Mouse (Mus musculus) kidney, adult 18-20 months (tissue): ENCODE measurements around the gene Efna3.
A peak's percentile ranks its signal among the peaks of the same experiment; 100 is the strongest.

Source experiments
- DNase-seq: peaks from one replicate; pipeline ENCODE4 v3.0.0; 2021

Efna3 gene

GRCm38 (mm10) chr3:89322514-89323165 is at the start of gene Efna3:
Gene Efna3 (minus strand): TSS chr3:89322965.
- peak; percentile 80 for DNase-seq

- no peak for DNase-seq
Observed at GRCm38 (mm10) chr3:89367338-89367737, 44.6 kb upstream of the Efna3 start.

DNA sequence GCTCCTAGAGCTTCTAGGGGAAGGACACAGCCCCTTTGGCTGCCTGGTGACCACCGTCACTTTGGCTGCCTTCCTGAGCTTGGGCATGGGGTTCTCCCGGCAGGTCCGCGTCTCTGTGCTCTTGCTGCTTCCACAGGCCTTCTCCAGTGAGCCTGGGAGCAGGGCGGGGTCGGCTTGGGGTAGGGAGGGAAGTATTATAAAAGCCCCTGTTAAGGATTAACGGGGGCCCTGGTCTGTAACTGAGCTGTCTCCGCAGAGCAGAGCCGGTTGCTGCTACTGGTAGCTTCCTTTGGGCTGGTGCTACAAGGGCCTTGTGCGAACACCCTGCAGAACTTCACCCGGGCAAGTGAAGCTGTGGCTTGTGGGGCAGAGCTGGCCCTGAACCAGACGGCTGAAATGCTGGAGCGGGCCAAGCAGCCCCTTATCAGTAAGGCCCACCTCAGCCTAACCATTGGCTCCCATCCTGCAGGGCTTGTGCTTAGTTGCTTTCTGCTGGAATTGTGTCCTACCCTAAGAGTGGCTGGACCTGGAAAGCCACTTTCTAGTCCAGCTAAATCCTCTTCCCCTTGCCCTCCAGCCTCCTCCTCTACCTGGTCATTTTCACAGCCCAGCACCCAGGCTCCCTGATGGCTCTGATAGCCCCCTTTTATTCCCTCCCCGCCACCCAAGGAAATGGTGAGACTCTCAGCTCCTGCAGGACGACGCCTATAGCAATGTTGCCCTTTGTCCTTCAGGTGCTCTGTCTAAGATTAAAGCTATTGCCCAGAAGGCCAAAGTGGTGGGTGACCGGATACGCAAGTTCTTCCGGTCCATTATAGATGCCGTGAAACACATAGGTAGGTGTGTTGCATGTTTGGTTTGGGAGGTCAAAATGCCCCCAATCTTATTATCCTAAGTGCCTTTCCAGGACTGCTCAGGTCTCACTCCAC is 43.0 kb upstream of the Efna3 start:
- no peak for DNase-seq

DNA sequence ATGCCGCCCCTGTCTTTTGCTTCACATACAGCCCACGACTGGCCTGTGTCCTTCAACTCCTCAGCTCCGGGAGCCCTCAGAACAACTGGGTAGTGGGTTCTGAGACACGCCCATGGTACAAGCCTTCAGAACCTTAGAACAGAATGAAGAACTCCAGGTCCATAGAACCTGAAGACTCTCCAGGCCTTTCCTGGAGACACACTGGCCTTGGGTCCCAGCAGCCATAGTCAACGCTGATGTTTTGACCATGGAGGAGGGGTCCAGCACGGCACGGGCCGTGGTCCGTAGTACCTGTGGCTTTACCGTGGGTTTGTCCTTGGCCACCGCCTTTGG is 42.4 kb upstream of the Efna3 start, which contains the start of gene Dcst1:
Gene Dcst1, minus strand, starts transcription at position 101 of the 333 bp plus-strand sequence.
- no peak for DNase-seq

GRCm38 (mm10) chr3:89364631-89365030 is 41.9 kb upstream of the Efna3 start:
- no peak for DNase-seq

DNA sequence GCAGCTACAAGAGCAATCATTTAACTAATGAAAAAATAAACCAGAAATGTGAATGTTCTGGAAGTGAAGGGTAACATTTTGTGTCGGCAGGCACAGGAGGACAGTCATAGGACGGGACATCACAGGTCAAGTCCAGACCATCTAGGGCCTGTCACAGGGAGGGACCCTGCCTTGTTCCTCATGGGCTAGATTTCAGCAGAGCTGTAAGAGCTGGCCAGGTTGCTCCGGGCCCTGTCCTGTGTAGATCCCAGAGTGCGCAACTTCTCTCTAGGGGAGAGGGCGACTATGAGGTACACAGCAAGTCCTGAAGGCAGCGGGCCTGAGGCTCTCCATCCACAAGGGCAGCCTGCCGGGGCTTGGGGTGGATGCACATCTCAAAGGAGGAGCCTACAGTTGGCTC is 38.9 kb upstream of the Efna3 start, which contains the start of gene Dcst2:
Gene Dcst2, plus strand, starts transcription at position 301 of the 400 bp plus-strand sequence.
- DNase-seq: no peak

DNA sequence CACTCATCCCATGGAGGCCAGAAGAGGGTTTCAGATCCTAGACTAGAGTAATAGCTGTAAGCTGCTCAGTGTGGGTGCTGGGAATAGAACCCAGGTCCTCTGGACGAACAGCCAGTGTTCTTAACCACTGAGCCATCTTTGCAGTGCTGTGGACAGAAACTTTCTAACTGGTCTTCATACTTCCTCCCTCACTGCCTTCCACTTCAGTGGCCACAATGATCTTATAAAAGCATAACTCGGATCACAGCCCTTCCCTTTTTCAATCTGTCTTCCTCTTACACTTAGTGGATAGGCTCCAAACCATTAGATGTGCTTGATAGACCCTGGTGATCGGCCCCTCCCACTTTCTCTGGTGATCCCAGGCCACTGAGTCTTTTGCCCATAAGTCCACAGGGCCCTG is 37.5 kb upstream of the Efna3 start:
- no peak for DNase-seq

GRCm38 (mm10) chr3:89359630-89360029 is 36.9 kb upstream of the Efna3 start:
- no peak for DNase-seq

DNA sequence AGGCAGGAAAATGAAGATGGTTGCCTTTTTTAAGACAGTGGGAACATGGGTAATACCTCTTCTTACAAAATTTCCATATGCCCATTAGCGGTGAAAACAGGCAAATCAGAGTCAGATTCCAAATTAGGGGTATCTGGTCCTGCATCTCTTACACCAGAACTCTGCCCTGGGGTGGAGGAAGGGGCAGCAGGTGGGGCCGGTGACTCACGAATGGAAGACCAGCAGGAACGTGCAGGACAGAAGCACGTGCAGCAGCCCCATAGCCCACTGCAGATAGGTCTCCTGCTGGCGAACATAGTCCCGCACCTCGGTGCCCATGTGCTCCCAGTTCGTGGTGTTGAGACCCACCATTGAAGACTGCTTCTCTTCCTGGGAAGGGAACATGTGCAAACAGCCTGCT is 33.3 kb upstream of the Efna3 start:
- DNase-seq: no peak

DNA sequence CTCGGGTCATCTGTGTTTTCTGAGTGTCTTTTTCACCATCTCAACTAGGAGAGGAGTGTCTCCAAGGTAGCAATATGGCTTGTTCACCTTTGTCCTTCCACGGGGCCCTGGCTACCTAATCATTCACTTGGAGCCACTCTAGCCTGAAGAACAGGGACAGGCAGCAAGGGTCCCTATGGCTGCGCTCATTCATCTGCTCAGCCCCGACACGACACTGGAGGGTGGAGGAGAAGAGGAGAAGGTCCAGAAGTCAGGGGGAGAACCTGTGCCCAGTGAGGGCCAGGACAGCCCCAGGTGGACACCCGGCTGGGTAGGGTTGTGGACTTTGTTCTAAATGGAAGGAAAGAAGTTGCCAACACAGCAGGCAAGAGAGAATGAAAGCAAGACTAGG is 32.7 kb upstream of the Efna3 start:
- peak; percentile 51 for DNase-seq

GRCm38 (mm10) chr3:89354816-89355511 is 32.2 kb upstream of the Efna3 start:
- peak; percentile 91 for DNase-seq

GRCm38 (mm10) chr3:89351271-89351670 is 28.5 kb upstream of the Efna3 start:
- DNase-seq: peak; percentile 40

GRCm38 (mm10) chr3:89349869-89350501 is 27.2 kb upstream of the Efna3 start, which contains the start of gene Adam15:
Gene Adam15 (minus strand): TSS chr3:89349996.
- peak; percentile 94 for DNase-seq

- peak; percentile 65 for DNase-seq
Observed at GRCm38 (mm10) chr3:89348911-89349868, 26.4 kb upstream of the Efna3 start.

GRCm38 (mm10) chr3:89347916-89348315 is 25.2 kb upstream of the Efna3 start:
- no peak for DNase-seq

DNA sequence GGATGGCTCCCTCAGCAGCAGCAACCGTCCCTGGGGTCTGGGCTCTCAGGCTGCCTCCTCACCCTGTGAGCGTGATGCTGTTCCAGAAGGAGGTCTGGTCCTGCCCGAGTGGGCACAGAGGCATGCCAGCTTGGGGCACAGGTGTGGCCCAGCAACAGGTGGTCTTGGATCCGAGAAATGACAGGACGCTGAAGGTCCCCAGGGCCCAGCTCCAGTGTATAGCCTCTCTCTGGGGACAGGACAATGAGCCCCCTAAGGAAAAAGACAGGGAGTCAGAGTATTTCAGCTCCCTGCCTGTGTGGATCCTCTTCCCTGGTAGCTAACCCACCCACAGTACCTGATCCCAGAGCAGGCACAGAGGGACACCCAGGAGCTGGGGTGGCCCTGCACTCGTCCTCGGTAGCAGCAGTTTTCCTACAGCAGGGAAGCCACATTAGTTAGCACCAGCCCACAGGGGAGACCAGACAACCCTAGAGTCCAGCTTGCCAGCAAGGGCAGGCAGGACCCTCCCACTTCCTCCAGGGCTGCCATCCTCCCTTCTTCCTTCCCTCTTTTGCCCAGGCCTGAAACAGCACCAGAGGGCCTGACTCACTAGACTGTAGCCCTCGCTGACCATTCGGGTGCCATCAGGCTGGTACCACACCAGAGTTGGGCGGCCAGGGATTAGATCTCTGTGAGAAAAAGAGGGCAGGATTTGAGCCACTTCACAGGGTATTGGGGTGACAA is 24.2 kb upstream of the Efna3 start:
- DNase-seq: no peak

GRCm38 (mm10) chr3:89343279-89343678 is 20.5 kb upstream of the Efna3 start:
- DNase-seq: peak; percentile 41

- no peak for DNase-seq
Observed at GRCm38 (mm10) chr3:89341794-89342193, 19.0 kb upstream of the Efna3 start.

GRCm38 (mm10) chr3:89340465-89340864 is 17.7 kb upstream of the Efna3 start:
- peak; percentile 77 for DNase-seq

DNA sequence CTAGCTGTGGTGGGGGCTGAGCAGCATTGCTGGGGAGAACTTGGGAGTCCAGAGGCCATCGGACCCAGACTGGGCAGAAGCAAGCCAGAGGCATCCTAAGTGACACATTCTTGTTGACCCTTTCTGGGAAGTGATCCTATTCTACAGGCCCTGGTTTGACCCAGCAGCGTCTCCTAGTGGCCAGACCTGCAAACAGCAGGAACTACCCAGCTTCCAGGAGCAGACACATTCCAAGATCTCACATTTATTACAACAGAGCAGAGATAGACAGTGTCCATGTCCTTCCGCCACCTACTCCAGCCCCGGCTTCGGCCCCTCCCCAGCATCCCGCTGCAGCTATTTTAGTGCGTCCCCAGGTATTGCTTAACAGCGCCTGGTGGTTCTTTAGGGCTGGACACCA is 16.7 kb upstream of the Efna3 start:
- DNase-seq: peak; percentile 84
